Mouse (Mus musculus): ENCODE measurements around the gene Zfp418. TPM values are rescaled to one million over a fixed set of nuclear protein-coding genes. Genes with fewer than 3 reads are reported as not detected.
"Not testable (repeated sequence)": the region's sequence is repeated elsewhere in the genome, so short reads cannot be mapped to it uniquely, and the experiment has no call there.

Zfp418 gene
- polyA plus RNA-seq, 1 experiment from 2014 or later, result 0.98 TPM

GRCm38 (mm10) chr7:7145991-7146608, 25.0 kb upstream of the Zfp418 start:
- ATAC-seq, result no peak
- TF ChIP-seq CTCF (IDR thresholded peaks at IDR 0.05; ENCODE audit: low read depth), result no peak
- no peaks in the 10 kb centered on the region for H3K36me3 ChIP-seq (ENCODE audit: control insufficient read depth, insufficient read depth)
- no peaks in the 10 kb centered on the region for H3K4me1 ChIP-seq (replicated peaks; ENCODE audit: control insufficient read depth, insufficient read depth, low read length)
- no peak overlapping the region for H3K4me2 ChIP-seq (replicated peaks; ENCODE audit: low read depth)
- H3K4me3 ChIP-seq (ENCODE audit: low read depth, low read length), result no peak overlapping the region
- H3K9me3 ChIP-seq (ENCODE audit: control insufficient read depth), result 0 out of 2 replicates have a peak, but pooled peaks cover 3% of the 10 kb centered on the region
- no peaks in the 10 kb centered on the region for H3K27me3 ChIP-seq (replicated peaks; ENCODE audit: control insufficient read depth, insufficient read depth, low read length)
- H3K27ac ChIP-seq (ENCODE audit: low read depth, low read length), result no peak overlapping the region
- 92% methylated on average over 15 of the region's 15 CpGs for WGBS
- H3K9ac ChIP-seq (ENCODE audit: low read depth, low read length), result no peak overlapping the region

GRCm38 (mm10) chr7:7185897-7186296, 14.8 kb downstream of the Zfp418 start:
- Histone ChIP-seq H3K4me3 (ENCODE audit: low read depth, low read length) (no peak overlapping the region), H3K4me1 (replicated peaks; ENCODE audit: control insufficient read depth, insufficient read depth, low read length) (no peaks in the 10 kb centered on the region), H3K27ac (ENCODE audit: low read depth, low read length) (no peak overlapping the region), H3K4me2 (replicated peaks; ENCODE audit: low read depth) (no peak overlapping the region), H3K9ac (ENCODE audit: low read depth, low read length) (no peak overlapping the region), H3K27me3 (replicated peaks; ENCODE audit: control insufficient read depth, insufficient read depth, low read length) (no peaks in the 10 kb centered on the region), H3K36me3 (ENCODE audit: control insufficient read depth, insufficient read depth) (peaks cover 14% of the 10 kb centered on the region; the same call in 1 of the 2 replicates), H3K9me3 (ENCODE audit: control insufficient read depth) (no peaks in the 10 kb centered on the region)
- TF ChIP-seq CTCF (IDR thresholded peaks at IDR 0.05; ENCODE audit: low read depth), result no peak
- 94% methylated on average over 1 of the region's 1 CpGs for WGBS
- ATAC-seq, result no peak

GRCm38 (mm10) chr7:7187417-7188190, 16.5 kb downstream of the Zfp418 start:
- H3K4me1 ChIP-seq (replicated peaks; ENCODE audit: control insufficient read depth, insufficient read depth, low read length), result no peaks in the 10 kb centered on the region
- ATAC-seq, result peak; percentile 50; the same call in 1 of the 2 replicates

GRCm38 (mm10) chr7:7188191-7188942, 17.2 kb downstream of the Zfp418 start:
- Histone ChIP-seq H3K27me3 (replicated peaks; ENCODE audit: control insufficient read depth, insufficient read depth, low read length) (no peaks in the 10 kb centered on the region), H3K36me3 (ENCODE audit: control insufficient read depth, insufficient read depth) (no peaks in the 10 kb centered on the region), H3K4me3 (ENCODE audit: low read depth, low read length) (peak overlapping the region; percentile 55), H3K4me2 (replicated peaks; ENCODE audit: low read depth) (peak overlapping the region; percentile 59), H3K9ac (ENCODE audit: low read depth, low read length) (no peak overlapping the region), H3K27ac (ENCODE audit: low read depth, low read length) (no peak overlapping the region), H3K9me3 (ENCODE audit: control insufficient read depth) (no peaks in the 10 kb centered on the region), H3K4me1 (replicated peaks; ENCODE audit: control insufficient read depth, insufficient read depth, low read length) (no peaks in the 10 kb centered on the region)
- 11% methylated on average over 18 of the region's 18 CpGs for WGBS
- TF ChIP-seq CTCF (IDR thresholded peaks at IDR 0.05; ENCODE audit: low read depth), result peak; percentile 88
- peak; percentile 97 for ATAC-seq

More at GRCm38 (mm10) chr7:7187417-7188190, 16.5 kb downstream of the Zfp418 start:
- TF ChIP-seq CTCF (IDR thresholded peaks at IDR 0.05; ENCODE audit: low read depth), result no peak
- no peaks in the 10 kb centered on the region for H3K27me3 ChIP-seq (replicated peaks; ENCODE audit: control insufficient read depth, insufficient read depth, low read length)
- H3K9ac ChIP-seq (ENCODE audit: low read depth, low read length), result no peak overlapping the region
- no peaks in the 10 kb centered on the region for H3K9me3 ChIP-seq (ENCODE audit: control insufficient read depth)
- 14% methylated on average over 13 of the region's 13 CpGs for WGBS
- no peaks in the 10 kb centered on the region for H3K36me3 ChIP-seq (ENCODE audit: control insufficient read depth, insufficient read depth)
- no peak overlapping the region for H3K27ac ChIP-seq (ENCODE audit: low read depth, low read length)
- peak overlapping the region; percentile 55 for H3K4me3 ChIP-seq (ENCODE audit: low read depth, low read length)
- H3K4me2 ChIP-seq (replicated peaks; ENCODE audit: low read depth), result peak overlapping the region; percentile 59

- H3K36me3 ChIP-seq (ENCODE audit: control insufficient read depth, insufficient read depth); H3K9ac ChIP-seq (ENCODE audit: low read depth, low read length): not testable (repeated sequence)
- under 1% methylated on average over 24 of the region's 24 CpGs for WGBS
Observed at GRCm38 (mm10) chr7:7209313-7210151, 38.4 kb downstream of the Zfp418 start, which contains the start of gene Zfp772. Zfp772 (minus strand) TSS chr7:7209998.

More at GRCm38 (mm10) chr7:7209313-7210151, 38.4 kb downstream of the Zfp418 start, which contains the start of gene Zfp772:
- H3K27ac ChIP-seq (ENCODE audit: low read depth, low read length); H3K27me3 ChIP-seq (replicated peaks; ENCODE audit: control insufficient read depth, insufficient read depth, low read length); ATAC-seq; H3K4me1 ChIP-seq (replicated peaks; ENCODE audit: control insufficient read depth, insufficient read depth, low read length); H3K9me3 ChIP-seq (ENCODE audit: control insufficient read depth): not testable (repeated sequence)
- H3K4me2 ChIP-seq (replicated peaks; ENCODE audit: low read depth), result peak within 1 kb of the TSS; percentile 66
- peak within 1 kb of the TSS; percentile 42 for H3K4me3 ChIP-seq (ENCODE audit: low read depth, low read length)

Other genes with a start within 250 kb of the Zfp418 start
- gene Aurkc, start 176.0 kb upstream of the Zfp418 start, polyA plus RNA-seq (2015; fragmentation: Nextera tagmentation; extraction: Ambion mirVana), result not detected in 2 replicates
- gene Zfp954, start 49.8 kb upstream of the Zfp418 start, polyA plus RNA-seq (2015; fragmentation: Nextera tagmentation; extraction: Ambion mirVana), result 10.0 and 10.2 TPM in 2 replicates
- 0.20 and 0.25 TPM in 2 replicates for gene Zfp773, start 34.6 kb upstream of the Zfp418 start, polyA plus RNA-seq (2015; fragmentation: Nextera tagmentation; extraction: Ambion mirVana)
- gene Zfp772, start 38.7 kb downstream of the Zfp418 start, polyA plus RNA-seq (2015; fragmentation: Nextera tagmentation; extraction: Ambion mirVana), result 2.0 and 2.3 TPM in 2 replicates
- gene Vmn2r29, start 76.0 kb downstream of the Zfp418 start, polyA plus RNA-seq (2015; fragmentation: Nextera tagmentation; extraction: Ambion mirVana), result 0.09 TPM in 1 of 2 replicates, not detected in the other
- 0.98 and 1.6 TPM in 2 replicates for gene Gm45844, start 107.0 kb downstream of the Zfp418 start, polyA plus RNA-seq (2015; fragmentation: Nextera tagmentation; extraction: Ambion mirVana)
- 31.9 and 32.0 TPM in 2 replicates for gene Clcn4, start 129.5 kb downstream of the Zfp418 start, polyA plus RNA-seq (2015; fragmentation: Nextera tagmentation; extraction: Ambion mirVana)
- gene Vmn2r30, start 166.3 kb downstream of the Zfp418 start, polyA plus RNA-seq (2015; fragmentation: Nextera tagmentation; extraction: Ambion mirVana), result not detected in 2 replicates
- gene Gm45783, start 203.2 kb downstream of the Zfp418 start, polyA plus RNA-seq (2015; fragmentation: Nextera tagmentation; extraction: Ambion mirVana), result not detected in 2 replicates
- gene Vmn2r31, start 228.4 kb downstream of the Zfp418 start, polyA plus RNA-seq (2015; fragmentation: Nextera tagmentation; extraction: Ambion mirVana), result not detected in 2 replicates